Mouse (Mus musculus) heart, postnatal 4 days (tissue): ENCODE measurements around the gene Hdac4. TPM values are rescaled to one million over a fixed set of nuclear protein-coding genes. Genes with fewer than 3 reads are reported as not detected.

ENCODE experiments used
- DNase-seq: peaks from one replicate; pipeline ENCODE4 v3.0.0; 2021
- total RNA-seq, 2 experiments: library from RNA; stranded (reverse); gene quantifications; 2 replicates each; pipeline ENCODE4 v1.2.3; 2021

Hdac4 gene
- total RNA-seq, 2 experiments from 2014 or later: 33.3 to 36.3 TPM

GRCm38 (mm10) chr1:92098456-92098855 lies 97.0 kb downstream of the Hdac4 start:
- DNase-seq: no peak

- no peak for DNase-seq
Observed at GRCm38 (mm10) chr1:92096991-92097525, 98.4 kb downstream of the Hdac4 start.

- DNase-seq: no peak
Observed at GRCm38 (mm10) chr1:92092286-92092685, 103.2 kb downstream of the Hdac4 start.

GRCm38 (mm10) chr1:92087821-92088220 lies 107.7 kb downstream of the Hdac4 start:
- DNase-seq: no peak

GRCm38 (mm10) chr1:92087343-92087742 lies 108.2 kb downstream of the Hdac4 start:
- DNase-seq: no peak

GRCm38 (mm10) chr1:92086841-92087240 lies 108.7 kb downstream of the Hdac4 start:
- DNase-seq: no peak

GRCm38 (mm10) chr1:92086277-92086813 lies 109.2 kb downstream of the Hdac4 start:
- DNase-seq: no peak

- DNase-seq: no peak
Observed at GRCm38 (mm10) chr1:92084738-92085137, 110.8 kb downstream of the Hdac4 start.

GRCm38 (mm10) chr1:92084004-92084403 lies 111.5 kb downstream of the Hdac4 start:
- no peak for DNase-seq

GRCm38 (mm10) chr1:92082837-92083541 lies 112.5 kb downstream of the Hdac4 start:
- no peak for DNase-seq

GRCm38 (mm10) chr1:92082156-92082836 lies 113.2 kb downstream of the Hdac4 start:
- no peak for DNase-seq

- DNase-seq: no peak
Observed at GRCm38 (mm10) chr1:92079982-92080537, 115.4 kb downstream of the Hdac4 start.

- no peak for DNase-seq
Observed at GRCm38 (mm10) chr1:92075312-92075711, 120.2 kb downstream of the Hdac4 start.

- no peak for DNase-seq
Observed at GRCm38 (mm10) chr1:92074655-92075054, 120.8 kb downstream of the Hdac4 start.

GRCm38 (mm10) chr1:92069932-92070677 lies 125.4 kb downstream of the Hdac4 start:
- no peak for DNase-seq

- no peak for DNase-seq
Observed at GRCm38 (mm10) chr1:92069464-92069863, 126.0 kb downstream of the Hdac4 start.

- no peak for DNase-seq
Observed at GRCm38 (mm10) chr1:92064307-92064706, 131.2 kb downstream of the Hdac4 start.

GRCm38 (mm10) chr1:92063271-92063670 lies 132.2 kb downstream of the Hdac4 start:
- DNase-seq: no peak

- no peak for DNase-seq
Observed at GRCm38 (mm10) chr1:92061198-92062073, 134.1 kb downstream of the Hdac4 start.

GRCm38 (mm10) chr1:92060532-92061064 lies 134.9 kb downstream of the Hdac4 start:
- DNase-seq: no peak

- DNase-seq: no peak
Observed at GRCm38 (mm10) chr1:92059571-92059970, 135.9 kb downstream of the Hdac4 start.
